Mouse (Mus musculus) embryonic fibroblast, embryonic 13.5 days (primary cell): ENCODE measurements around the gene Sec23ip.

Source experiments
- CTCF ChIP-seq: IDR thresholded peaks from 2 replicates; pipeline ENCODE4 v1.5.1; 2011; ENCODE audit warnings: mild to moderate bottlenecking, control low read depth, low read length, moderate library complexity, borderline replicate concordance; ENCODE audit not compliant: insufficient read depth
- POLR2A ChIP-seq: IDR thresholded peaks from 2 replicates; pipeline ENCODE4 v1.6.1; 2011; ENCODE audit warnings: low read depth, mild to moderate bottlenecking, control low read depth, low read length, moderate library complexity

- TF ChIP-seq CTCF (no peak), POLR2A (no peak)
These were observed 7.3 kb downstream of the Sec23ip start for GRCm38 (mm10) chr7:128752012-128752411.
